Mouse (Mus musculus): ENCODE data around the gene Synm. TPM values are rescaled to one million over a fixed set of nuclear protein-coding genes. Genes with fewer than 3 reads are reported as not detected.

Gene Synm
- polyA plus RNA-seq, 1 experiment from 2014 or later = 14.5 TPM

DNA sequence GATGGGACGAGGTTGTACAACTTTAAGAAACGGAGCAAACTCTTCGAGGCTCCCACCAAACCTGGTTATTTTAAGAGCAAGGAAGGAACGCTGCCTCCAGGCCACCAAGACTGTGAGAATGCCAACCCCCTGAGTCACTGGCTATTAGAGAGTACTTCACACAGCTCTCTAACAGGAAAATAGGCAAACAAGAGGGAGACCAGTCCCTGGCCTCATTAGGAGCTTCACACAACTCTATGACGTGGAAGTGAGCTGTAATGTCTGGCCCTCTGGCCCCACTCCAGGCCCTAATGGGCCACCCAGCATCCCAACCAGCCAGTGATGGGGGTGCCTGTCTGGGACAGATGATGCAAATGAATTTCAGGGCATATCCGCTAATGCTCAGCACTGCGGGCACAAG lies 17.8 kb downstream of the Synm start:
- Histone ChIP-seq H3K4me2 (no peak overlapping the region), H3K9me3 (no peaks in the 10 kb centered on the region), H3K27me3 (no peaks in the 10 kb centered on the region), H3K36me3 (0 out of 2 replicates have a peak, but pooled peaks cover 3% of the 10 kb centered on the region), H3K4me1 (replicated peaks) (peaks cover 7% of the 10 kb centered on the region), H3K4me3 (no peak overlapping the region), H3K9ac (no peak overlapping the region), H3K27ac (replicated peaks) (peak overlapping the region; percentile 28; the same call in 1 of the 2 replicates)
- WGBS = 81% methylated on average over 7 of the region's 7 CpGs
- no peak for ATAC-seq (ENCODE audit: low read depth)

GRCm38 (mm10) chr7:67740796-67741195 lies 18.7 kb downstream of the Synm start:
- H3K27me3 ChIP-seq = no peaks in the 10 kb centered on the region
- no peak overlapping the region for H3K4me2 ChIP-seq
- H3K36me3 ChIP-seq = 0 out of 2 replicates have a peak, but pooled peaks cover 3% of the 10 kb centered on the region
- H3K9ac ChIP-seq = no peak overlapping the region
- H3K4me1 ChIP-seq (replicated peaks) = peaks cover 16% of the 10 kb centered on the region
- WGBS = 83% methylated on average over 5 of the region's 5 CpGs
- no peaks in the 10 kb centered on the region for H3K9me3 ChIP-seq
- 0 out of 2 replicates have a peak overlapping the region, but pooled peaks have one; percentile 28 for H3K27ac ChIP-seq (replicated peaks)
- no peak overlapping the region for H3K4me3 ChIP-seq
- no peak for ATAC-seq (ENCODE audit: low read depth)

DNA sequence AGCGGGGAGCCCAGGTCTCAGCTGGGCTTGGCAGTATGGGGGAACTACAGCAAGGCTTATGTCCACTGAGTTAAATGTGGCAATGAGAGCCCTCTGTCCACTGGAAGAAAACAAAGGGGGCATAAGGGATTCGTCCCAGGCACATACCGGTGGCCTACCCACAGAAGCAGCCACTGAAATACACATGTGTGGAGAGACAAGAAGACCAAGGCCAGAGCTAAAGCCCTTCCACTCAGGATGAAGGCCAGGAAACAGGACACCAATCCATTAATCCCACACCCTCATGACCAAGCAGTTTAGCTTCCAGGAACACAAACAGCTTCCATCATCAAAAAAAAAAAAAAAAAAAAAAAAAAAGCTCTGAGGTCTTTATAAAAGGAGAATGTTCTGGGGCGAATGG lies 19.2 kb downstream of the Synm start:
- H3K27ac ChIP-seq (replicated peaks) = no peak overlapping the region; the same call in 1 of the 2 replicates
- ATAC-seq (ENCODE audit: low read depth) = no peak
- H3K9ac ChIP-seq = no peak overlapping the region
- no peaks in the 10 kb centered on the region for H3K27me3 ChIP-seq
- H3K4me3 ChIP-seq = no peak overlapping the region
- peaks cover 16% of the 10 kb centered on the region for H3K4me1 ChIP-seq (replicated peaks)
- 95% methylated on average over 4 of the region's 4 CpGs for WGBS
- H3K9me3 ChIP-seq = no peaks in the 10 kb centered on the region
- 0 out of 2 replicates have a peak, but pooled peaks cover 3% of the 10 kb centered on the region for H3K36me3 ChIP-seq
- H3K4me2 ChIP-seq = no peak overlapping the region

DNA sequence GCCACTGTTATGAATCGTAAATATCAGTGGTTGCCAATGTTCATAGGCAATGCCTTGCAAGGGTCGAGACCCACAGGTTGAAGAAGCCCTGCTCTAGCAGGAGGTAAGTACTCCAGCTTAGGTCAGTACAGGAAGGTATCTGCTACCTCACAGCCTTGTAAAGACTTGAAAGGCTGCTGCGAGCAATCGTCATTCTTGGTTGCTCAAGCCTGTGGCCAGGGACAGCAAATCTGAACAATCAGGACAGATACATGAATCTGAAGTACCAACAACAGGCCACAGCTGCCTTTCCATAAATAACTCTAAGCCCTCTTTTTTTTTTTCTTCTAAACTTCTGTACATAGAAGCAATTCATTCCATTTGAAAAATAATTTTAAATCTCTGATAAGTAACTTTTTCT lies 27.3 kb downstream of the Synm start:
- H3K36me3 ChIP-seq = peaks cover 9% of the 10 kb centered on the region

DNA sequence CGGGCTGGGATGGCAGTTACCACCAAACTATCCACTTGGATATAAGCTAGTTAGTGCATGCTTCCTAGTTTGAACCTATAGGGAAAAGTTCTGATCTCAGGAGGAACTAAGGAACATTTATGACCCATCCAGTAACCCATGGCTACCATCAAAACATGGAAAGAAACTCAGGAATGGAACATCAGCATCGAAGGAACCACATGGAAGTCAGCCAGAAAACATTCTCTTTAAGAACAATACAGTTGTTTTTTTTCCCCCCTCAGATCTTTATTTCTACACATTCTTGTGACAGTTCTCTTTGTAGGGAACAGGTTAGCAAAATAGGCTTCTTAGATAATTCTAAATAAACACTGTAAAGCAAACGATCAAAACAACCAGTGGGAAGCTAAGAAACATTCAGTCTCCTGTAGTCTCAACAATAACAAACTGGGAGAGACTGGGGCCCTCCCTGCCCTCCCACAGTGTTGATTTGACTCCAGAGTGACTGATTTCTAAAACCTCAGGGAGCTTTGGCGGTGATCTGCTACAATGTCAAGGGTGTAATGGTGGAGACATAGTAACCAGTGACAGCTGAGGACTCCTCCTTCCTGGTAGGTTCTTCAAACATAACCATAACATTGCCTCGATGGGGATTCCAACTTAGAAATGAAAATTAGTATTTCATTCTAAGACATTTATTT lies 29.0 kb downstream of the Synm start:
- no peak overlapping the region for H3K4me2 ChIP-seq
- ATAC-seq (ENCODE audit: low read depth) = no peak
- H3K4me3 ChIP-seq = no peak overlapping the region
- H3K27ac ChIP-seq (replicated peaks) = peak overlapping the region; percentile 9; the same call in 1 of the 2 replicates
- WGBS = 66% methylated on average over 5 of the region's 5 CpGs
- H3K36me3 ChIP-seq = peaks cover 17% of the 10 kb centered on the region
- H3K27me3 ChIP-seq = no peaks in the 10 kb centered on the region
- H3K9ac ChIP-seq = no peak overlapping the region
- H3K4me1 ChIP-seq (replicated peaks) = no peaks in the 10 kb centered on the region
- H3K9me3 ChIP-seq = no peaks in the 10 kb centered on the region

More for the DNA sequence above, 27.3 kb downstream of the Synm start:
- 88% methylated on average over 4 of the region's 4 CpGs for WGBS
- H3K4me1 ChIP-seq (replicated peaks) = peaks cover 11% of the 10 kb centered on the region
- H3K9me3 ChIP-seq = no peaks in the 10 kb centered on the region
- no peak overlapping the region for H3K27ac ChIP-seq (replicated peaks)
- H3K9ac ChIP-seq = no peak overlapping the region
- H3K27me3 ChIP-seq = no peaks in the 10 kb centered on the region
- no peak for ATAC-seq (ENCODE audit: low read depth)
- H3K4me2 ChIP-seq = no peak overlapping the region
- H3K4me3 ChIP-seq = no peak overlapping the region

GRCm38 (mm10) chr7:67728809-67729208 lies 30.7 kb downstream of the Synm start:
- H3K9ac ChIP-seq = no peak overlapping the region
- ATAC-seq (ENCODE audit: low read depth) = no peak
- H3K4me2 ChIP-seq = no peak overlapping the region
- no peak overlapping the region for H3K4me3 ChIP-seq
- no peaks in the 10 kb centered on the region for H3K9me3 ChIP-seq
- H3K27me3 ChIP-seq = no peaks in the 10 kb centered on the region
- 96% methylated on average over 4 of the region's 4 CpGs for WGBS
- H3K27ac ChIP-seq (replicated peaks) = no peak overlapping the region
- H3K36me3 ChIP-seq = peaks cover 17% of the 10 kb centered on the region
- no peaks in the 10 kb centered on the region for H3K4me1 ChIP-seq (replicated peaks)

DNA sequence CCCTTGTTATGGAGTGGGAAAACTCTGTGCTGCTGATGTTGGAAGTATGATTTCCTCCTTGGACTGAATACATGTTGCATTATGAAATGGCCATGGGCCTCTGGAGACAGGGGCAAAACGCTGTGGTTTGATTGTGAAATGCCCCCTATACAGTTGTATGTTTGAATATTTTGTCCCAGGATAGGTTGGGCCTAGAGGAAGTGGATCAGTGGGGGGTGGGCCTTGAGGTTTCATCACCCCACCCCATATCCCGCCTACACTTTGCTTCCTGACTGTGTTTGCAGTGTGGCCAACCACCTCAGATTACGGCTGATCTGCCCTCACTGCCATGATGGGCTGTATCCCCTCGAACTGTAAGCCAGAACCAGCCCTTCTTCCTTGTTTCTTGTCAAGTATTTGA lies 31.3 kb downstream of the Synm start:
- Histone ChIP-seq H3K4me2 (no peak overlapping the region), H3K9me3 (no peaks in the 10 kb centered on the region), H3K27ac (replicated peaks) (no peak overlapping the region), H3K36me3 (peaks cover 17% of the 10 kb centered on the region), H3K27me3 (no peaks in the 10 kb centered on the region), H3K9ac (no peak overlapping the region), H3K4me1 (replicated peaks) (no peaks in the 10 kb centered on the region), H3K4me3 (no peak overlapping the region)
- no peak for ATAC-seq (ENCODE audit: low read depth)
- WGBS = 90% methylated on average over 4 of the region's 4 CpGs

- no peak overlapping the region for H3K4me3 ChIP-seq
- WGBS = 54% methylated on average over 9 of the region's 9 CpGs
- no peak overlapping the region for H3K9ac ChIP-seq
- H3K4me2 ChIP-seq = no peak overlapping the region
- H3K27me3 ChIP-seq = no peaks in the 10 kb centered on the region
- no peaks in the 10 kb centered on the region; the same call in 1 of the 2 replicates for H3K4me1 ChIP-seq (replicated peaks)
- ATAC-seq (ENCODE audit: low read depth) = no peak
- no peak overlapping the region for H3K27ac ChIP-seq (replicated peaks)
- peaks cover 17% of the 10 kb centered on the region for H3K36me3 ChIP-seq
- H3K9me3 ChIP-seq = no peaks in the 10 kb centered on the region
Measured at GRCm38 (mm10) chr7:67725016-67725415, 34.5 kb downstream of the Synm start.

GRCm38 (mm10) chr7:67724536-67724935 lies 35.0 kb downstream of the Synm start:
- no peaks in the 10 kb centered on the region; the same call in 1 of the 2 replicates for H3K4me1 ChIP-seq (replicated peaks)
- no peaks in the 10 kb centered on the region for H3K9me3 ChIP-seq
- H3K36me3 ChIP-seq = peaks cover 17% of the 10 kb centered on the region
- H3K4me2 ChIP-seq = no peak overlapping the region
- no peak overlapping the region for H3K9ac ChIP-seq
- H3K4me3 ChIP-seq = no peak overlapping the region
- ATAC-seq (ENCODE audit: low read depth) = no peak
- WGBS = 55% methylated on average over 4 of the region's 4 CpGs
- H3K27me3 ChIP-seq = no peaks in the 10 kb centered on the region
- no peak overlapping the region for H3K27ac ChIP-seq (replicated peaks)

DNA sequence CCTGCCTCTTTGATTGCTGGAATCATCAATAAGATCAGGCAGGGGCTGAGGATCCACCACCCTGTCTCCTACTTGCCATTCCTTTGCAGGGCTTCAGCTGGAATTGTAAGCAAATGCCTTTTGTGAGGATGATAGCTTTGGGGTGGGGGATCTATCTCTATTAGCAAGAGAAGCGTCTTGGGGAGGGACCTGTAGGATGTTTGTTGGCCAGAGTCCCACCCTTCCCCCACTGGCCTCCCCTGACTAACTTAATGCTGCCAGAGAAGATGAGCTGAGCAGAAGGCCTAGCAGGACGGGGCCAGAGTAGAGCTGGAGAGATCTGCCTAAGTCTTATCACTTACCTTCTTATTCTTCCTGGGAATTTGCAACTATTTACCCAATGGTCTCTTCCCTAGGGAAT lies 37.4 kb downstream of the Synm start:
- WGBS = 51% methylated on average over 2 of the region's 2 CpGs
- Histone ChIP-seq H3K4me3 (no peak overlapping the region), H3K27ac (replicated peaks) (no peak overlapping the region), H3K4me1 (replicated peaks) (no peaks in the 10 kb centered on the region; the same call in 1 of the 2 replicates), H3K9me3 (no peaks in the 10 kb centered on the region), H3K36me3 (peaks cover 7% of the 10 kb centered on the region; the same call in 1 of the 2 replicates), H3K4me2 (no peak overlapping the region), H3K9ac (no peak overlapping the region), H3K27me3 (no peaks in the 10 kb centered on the region)
- ATAC-seq (ENCODE audit: low read depth) = no peak

GRCm38 (mm10) chr7:67718804-67719203 lies 40.7 kb downstream of the Synm start:
- 68% methylated on average over 8 of the region's 8 CpGs for WGBS
- H3K36me3 ChIP-seq = no peaks in the 10 kb centered on the region

GRCm38 (mm10) chr7:67717520-67717919 lies 42.0 kb downstream of the Synm start:
- H3K27ac ChIP-seq (replicated peaks) = no peak overlapping the region
- ATAC-seq (ENCODE audit: low read depth) = no peak
- 86% methylated on average over 3 of the region's 3 CpGs for WGBS
- no peaks in the 10 kb centered on the region for H3K27me3 ChIP-seq
- H3K4me1 ChIP-seq (replicated peaks) = peaks cover 26% of the 10 kb centered on the region
- no peak overlapping the region for H3K4me2 ChIP-seq
- H3K9me3 ChIP-seq = 0 out of 2 replicates have a peak, but pooled peaks cover 2% of the 10 kb centered on the region
- no peak overlapping the region for H3K4me3 ChIP-seq
- no peak overlapping the region for H3K9ac ChIP-seq
- peaks cover 4% of the 10 kb centered on the region for H3K36me3 ChIP-seq

More at GRCm38 (mm10) chr7:67718804-67719203, 40.7 kb downstream of the Synm start:
- peaks cover 25% of the 10 kb centered on the region for H3K4me1 ChIP-seq (replicated peaks)
- no peak overlapping the region for H3K4me3 ChIP-seq
- H3K9ac ChIP-seq = no peak overlapping the region
- no peak overlapping the region for H3K4me2 ChIP-seq
- no peak for ATAC-seq (ENCODE audit: low read depth)
- H3K27me3 ChIP-seq = no peaks in the 10 kb centered on the region
- no peaks in the 10 kb centered on the region for H3K9me3 ChIP-seq
- no peak overlapping the region for H3K27ac ChIP-seq (replicated peaks)

DNA sequence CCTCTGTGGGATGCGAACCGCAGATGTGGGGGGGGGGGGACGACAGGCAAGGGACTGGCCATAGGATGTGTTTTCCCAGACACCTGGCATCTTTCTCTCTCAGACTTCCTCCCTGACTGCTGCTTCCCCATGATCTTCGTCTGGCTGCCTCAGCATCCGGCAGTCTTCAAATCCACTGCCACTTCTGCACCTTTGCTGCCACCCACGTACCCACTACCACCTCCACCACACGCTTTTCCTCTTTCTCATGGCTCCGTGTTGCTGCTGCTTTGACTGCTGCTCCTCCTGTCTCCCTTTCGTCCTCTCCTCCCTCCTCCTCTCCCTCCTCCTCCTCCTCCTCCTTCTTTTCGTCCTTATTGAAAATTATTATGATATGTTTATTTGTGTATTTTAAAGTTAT lies 42.6 kb downstream of the Synm start:
- no peak overlapping the region for H3K9ac ChIP-seq
- H3K4me1 ChIP-seq (replicated peaks) = peaks cover 26% of the 10 kb centered on the region
- no peak overlapping the region for H3K4me2 ChIP-seq
- H3K4me3 ChIP-seq = no peak overlapping the region
- 88% methylated on average over 10 of the region's 10 CpGs for WGBS
- H3K27ac ChIP-seq (replicated peaks) = no peak overlapping the region
- 0 out of 2 replicates have a peak, but pooled peaks cover 2% of the 10 kb centered on the region for H3K9me3 ChIP-seq
- H3K36me3 ChIP-seq = peaks cover 6% of the 10 kb centered on the region
- H3K27me3 ChIP-seq = no peaks in the 10 kb centered on the region
- ATAC-seq (ENCODE audit: low read depth) = no peak

Data from neural tube, embryonic 13.5 days (tissue).